Mouse (Mus musculus): Measurements from ENCODE around the gene Smoc2.

Gene Smoc2

DNA sequence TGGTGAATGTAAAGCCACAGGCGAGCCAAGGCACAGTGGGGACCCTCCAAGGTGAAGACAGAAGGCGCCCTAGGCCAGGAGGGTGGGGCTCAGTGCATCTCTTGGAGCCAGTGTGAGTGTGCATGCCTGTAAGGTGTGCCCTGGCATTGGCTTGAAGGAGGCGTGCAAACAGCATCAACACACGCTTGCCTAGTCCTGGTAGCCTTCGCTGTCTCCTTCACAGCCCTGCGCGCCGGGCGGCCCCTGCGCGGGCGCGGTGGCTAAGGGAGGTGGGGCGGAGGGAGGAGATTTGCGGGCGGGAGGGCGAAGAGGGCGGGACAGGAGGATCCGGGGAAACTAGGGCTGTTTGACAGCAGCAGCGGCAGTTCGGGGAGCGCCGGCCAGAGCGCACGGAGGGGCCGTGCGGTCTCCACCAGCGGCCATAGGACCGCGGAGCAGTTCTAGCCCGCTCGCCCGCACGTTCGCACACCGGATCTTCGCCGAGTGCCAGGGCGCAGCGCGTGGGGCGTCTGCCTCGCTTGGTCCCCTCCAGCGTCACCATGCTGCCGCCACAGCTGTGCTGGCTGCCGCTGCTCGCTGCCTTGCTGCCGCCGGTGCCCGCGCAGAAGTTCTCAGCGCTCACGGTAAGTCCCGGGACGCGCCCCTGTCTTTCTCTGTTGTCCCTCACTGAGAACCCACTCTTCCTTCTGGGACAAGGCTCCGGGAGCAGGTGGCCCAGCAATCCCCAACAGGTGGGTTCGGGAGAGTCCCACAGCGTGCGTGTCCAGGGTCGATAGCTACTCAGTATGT lies at the start of gene Smoc2:
Gene Smoc2, plus strand, starts transcription at position 330 of the 789 bp plus-strand sequence.
- in situ Hi-C loops (cut with MboI, MseI): no loop called here

DNA sequence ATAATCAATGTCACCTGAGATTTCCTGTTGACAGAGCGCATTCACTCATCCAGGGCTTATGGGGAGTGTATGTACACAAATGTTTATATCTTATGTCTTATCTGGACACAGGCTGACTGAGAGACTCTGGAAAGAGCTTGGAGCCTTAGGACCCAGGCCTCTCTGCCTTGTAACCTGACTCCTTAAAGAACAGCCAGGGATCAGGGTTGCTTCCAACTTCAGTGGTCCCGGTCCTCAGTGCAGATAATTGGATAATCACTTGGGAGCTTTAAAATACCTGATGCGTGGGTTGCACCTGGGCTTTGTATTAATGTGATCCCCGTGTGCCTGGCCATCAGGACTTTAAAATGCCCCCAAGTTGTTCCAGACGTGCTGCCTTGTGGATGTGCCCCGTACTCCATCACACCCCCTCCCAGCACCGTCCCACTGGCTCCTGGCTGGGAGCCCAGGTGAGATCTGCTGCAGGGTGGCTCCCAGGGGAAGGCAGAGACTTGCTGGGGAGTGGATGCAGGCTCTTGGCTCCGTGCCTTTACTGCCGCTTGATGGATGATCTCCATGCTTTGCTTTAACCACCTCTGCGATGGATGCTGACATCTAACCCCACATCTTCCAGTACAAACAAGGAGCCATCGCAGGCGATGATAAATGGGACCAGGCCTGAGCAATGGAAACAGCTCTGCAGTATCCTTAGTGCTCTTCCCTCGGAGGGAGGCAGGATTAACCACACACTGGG lies 48.4 kb upstream of the Smoc2 start:
- in situ Hi-C loops (cut with MboI, MseI): no loop called here

DNA sequence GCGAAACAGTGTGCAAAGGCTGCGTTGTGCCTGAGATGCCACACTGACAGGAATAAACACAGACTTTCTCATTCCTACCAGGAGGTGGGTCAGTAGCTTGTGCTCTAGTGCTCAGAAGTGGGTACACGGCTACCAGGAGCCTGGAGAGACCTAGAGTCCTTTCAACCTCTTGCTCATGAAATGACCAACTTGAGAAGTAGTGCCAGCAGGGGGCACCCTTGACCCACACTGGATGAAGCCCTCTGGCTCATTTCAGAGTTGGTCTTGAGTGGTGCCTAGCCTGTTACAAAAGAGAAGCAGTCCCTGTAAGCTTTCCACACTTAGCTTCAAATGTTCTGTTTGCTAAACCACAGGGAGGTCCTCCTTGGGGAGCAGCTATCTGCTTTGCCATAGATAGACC lies 46.7 kb upstream of the Smoc2 start:
- in situ Hi-C loops (cut with MboI, MseI): no loop called here

DNA sequence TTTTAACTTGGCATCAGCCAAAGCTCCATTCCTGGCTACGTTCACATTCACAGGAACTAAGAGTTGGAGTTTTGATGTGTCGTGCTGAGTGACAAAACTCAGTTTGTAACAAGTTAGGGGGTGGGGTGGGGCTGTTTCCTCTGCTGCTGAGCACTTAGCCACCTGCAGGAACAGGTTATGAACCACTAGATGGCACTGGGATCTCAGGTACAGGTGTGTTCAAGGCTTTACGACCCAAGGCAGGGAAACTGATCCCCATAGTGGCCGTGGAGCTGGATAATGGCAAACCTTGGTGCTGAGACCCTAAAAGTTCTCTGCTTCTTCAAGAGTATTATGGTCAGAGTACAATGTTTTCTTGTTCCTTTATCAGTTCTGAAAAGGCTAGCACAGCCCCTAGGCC lies 45.6 kb upstream of the Smoc2 start:
- in situ Hi-C loops (cut with MboI, MseI): no loop called here

DNA sequence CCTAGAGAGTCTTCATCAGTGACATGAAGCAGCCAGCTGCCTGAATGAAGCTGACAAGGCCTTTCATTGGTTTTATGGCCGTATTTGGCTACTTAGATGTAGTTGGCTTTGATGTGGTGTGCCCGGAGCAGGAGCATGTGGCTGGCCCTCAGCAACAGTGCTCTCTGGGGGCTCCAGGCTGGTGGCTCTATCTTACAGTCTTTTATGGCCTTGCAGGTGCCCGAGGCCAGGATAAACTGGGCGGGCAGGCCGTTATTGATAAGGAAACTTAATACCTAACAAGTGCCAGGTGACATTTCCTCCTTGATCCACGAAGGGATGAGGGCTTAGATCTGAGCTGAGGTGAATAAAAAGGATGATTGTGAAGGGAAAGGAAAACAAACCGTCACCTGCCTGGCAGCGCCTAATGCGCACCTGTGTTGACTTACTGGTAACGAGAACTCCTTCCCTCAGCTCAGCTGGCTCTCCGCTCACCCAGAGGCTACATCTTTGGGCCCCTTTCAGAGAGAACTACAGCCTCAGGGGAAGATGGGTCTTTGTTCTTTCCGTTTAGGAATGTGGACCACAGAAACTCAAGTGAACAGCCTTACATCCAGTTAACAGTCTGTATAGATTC lies 44.4 kb upstream of the Smoc2 start:
- in situ Hi-C loops (cut with MboI, MseI): no loop called here

DNA sequence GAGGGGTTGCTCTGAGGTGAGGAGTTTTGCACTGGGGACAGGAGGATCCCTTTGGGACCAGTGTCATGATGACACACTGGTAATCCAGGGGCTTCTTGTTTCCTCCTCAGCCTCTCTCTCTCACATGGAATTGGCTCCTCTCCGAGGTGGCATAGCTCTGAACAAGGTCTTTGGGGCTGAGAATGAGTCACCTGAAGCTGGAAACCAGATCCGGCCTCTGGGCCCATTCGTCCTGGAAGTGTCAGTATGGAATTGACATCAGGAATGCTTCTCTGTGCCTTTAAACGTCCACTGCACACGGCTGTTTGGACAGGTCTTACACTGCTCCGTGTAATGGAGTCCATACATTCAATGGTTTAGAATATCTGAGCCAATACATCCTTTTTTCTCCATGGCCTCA lies 42.2 kb upstream of the Smoc2 start:
- in situ Hi-C loops (cut with MboI, MseI): no loop called here

DNA sequence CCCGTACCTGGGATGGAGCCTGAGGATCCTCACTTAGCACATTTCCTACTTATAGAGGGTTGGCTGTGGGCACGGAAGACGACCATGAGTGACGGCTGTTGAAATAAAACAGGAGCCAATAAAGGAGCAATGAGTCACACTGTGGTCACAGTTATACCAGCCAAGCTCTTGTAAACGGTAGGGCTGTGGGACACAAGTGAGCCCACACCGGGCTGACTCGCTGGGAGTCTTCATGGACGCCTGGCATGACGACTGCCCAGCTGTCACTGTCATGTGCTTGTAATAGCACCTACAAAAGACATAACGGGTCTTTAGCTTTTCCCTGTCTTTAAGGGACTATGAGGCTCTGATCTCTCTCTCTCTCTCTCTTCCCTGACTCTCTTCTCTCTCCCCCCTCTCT lies 39.3 kb upstream of the Smoc2 start:
- in situ Hi-C loops (cut with MboI, MseI): no loop called here

DNA sequence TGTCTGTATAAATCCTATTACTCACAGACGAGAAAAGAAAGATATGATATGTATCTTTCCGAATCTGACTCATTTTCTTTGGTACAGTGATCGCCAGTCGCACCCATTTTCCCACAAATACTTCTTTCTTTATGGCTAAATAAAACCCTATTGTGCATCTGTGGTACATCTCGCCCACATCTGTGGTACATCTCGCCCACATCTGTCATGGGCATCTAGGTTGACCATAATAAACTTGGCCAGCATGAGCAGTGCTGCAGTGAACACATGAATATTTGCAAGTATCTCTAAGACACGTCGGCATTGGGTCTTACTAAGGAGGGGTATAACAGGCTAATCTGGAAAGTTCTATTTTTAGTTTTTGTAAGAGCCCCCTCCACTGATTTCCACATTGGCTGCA lies 36.7 kb upstream of the Smoc2 start:
- in situ Hi-C loops (cut with MboI, MseI): no loop called here

DNA sequence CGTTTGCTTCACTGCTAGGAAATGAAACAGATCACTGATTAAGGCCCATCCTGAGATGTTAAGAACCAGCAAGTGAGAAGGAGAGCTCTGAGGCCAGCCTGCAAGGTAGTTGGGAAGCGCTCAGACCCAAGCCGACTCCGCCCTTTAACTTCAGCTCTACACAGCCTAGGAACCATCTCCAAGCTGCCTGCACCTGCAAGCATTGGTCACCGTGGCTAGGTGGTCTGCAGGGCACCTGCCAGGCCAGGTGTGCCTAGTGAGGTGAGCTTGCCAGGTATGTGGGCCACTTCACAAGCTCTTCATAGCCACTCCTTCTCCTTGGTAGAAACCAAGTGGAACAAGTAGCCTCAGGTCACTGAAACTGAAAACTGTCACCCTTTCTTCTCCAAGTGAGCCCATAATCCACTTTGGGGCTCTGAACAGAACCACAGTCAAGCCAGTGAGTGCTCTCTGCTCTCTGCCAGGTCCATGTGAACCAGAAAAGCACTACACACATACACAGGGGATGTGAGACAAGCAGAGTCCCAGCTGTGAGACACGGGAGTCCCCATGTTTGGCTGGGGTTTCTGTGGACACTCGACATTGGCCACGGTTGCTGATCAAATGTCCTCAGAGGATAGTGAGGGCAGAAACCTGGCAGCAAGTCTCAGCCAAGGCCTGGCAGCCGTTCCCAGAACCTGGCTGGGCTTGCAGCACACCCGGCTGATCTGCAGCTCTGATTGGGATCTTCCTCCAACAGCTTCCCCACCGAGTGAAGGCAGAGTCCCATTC lies 34.9 kb upstream of the Smoc2 start:
- in situ Hi-C loops (cut with MboI, MseI): no loop called here

DNA sequence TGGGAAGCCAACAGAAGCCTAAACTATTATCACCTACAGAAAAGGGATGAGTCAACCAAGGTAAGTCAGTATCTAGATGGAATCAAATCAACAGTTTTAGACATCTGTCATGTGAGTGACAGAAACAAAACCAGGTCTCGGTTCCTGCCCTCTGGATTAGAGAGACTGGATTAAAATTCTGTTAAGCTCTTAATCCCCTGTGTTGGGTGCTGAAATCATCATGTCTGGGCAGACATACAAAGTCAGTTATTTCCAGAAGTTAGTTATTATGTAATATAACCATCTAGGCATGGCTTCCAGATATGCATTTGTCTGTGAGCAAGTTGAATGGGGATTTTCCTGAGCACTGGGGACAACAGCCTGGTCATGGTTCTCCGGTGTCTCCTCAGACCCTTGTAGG lies 33.0 kb upstream of the Smoc2 start:
- in situ Hi-C loops (cut with MboI, MseI): no loop called here

DNA sequence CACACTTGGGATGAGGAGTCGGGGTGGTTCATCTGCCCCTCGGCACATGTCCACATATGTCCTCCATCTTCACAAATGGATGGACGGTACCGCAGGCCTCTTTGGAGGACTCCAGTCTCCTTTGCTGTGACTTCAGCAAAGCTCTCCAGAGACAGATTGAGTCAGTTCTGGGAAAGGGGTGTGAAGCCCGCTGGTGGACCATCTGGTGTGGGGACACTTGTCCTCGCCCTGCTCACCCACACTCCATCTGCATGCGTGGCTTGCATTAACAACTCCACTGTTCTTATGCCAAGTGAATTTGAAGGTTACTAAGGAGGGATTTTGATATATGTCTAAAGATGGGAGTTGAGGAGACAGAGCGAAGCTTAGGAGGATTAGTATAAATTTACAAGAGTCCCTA lies 31.4 kb upstream of the Smoc2 start:
- in situ Hi-C loops (cut with MboI, MseI): no loop called here

DNA sequence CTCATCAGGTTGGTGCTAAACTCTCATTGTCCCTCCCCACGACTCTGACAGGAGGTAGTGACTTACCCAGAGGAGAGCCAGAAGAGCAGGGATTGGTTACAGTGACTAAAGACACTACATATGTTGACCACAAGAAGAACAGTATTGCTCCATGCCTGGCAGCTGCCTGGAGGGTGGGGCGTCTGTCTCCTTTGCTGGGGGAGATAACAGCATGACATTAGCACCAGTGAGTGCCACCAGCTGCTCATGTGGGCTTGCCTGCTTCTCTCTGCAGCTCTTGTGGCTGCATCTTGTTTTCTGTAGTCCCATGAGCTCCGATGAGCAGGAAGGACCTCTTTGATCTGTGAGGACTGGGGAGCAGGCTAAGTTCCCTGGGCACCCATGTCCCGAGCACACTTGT lies 29.7 kb upstream of the Smoc2 start:
- in situ Hi-C loops (cut with MboI, MseI): no loop called here

DNA sequence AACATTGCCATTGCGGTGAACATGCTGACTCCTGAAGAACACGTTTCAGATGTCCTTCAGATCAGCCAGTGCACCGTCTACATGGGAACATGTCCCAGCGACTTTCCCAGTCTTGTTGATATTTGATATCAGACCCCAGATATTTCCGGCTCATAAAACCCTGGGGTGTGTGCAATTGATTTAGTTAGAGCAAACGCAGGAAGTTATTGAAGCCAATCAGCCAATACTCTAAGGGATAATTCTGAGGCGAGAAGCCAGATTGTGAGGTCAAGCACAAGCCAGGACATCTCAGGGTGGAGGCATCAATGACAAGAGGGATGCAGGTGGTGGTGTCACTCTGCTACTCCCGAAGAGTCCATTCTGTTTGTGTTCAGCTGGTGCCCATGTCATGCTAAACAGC lies 28.9 kb upstream of the Smoc2 start:
- in situ Hi-C loops (cut with MboI, MseI): no loop called here

DNA sequence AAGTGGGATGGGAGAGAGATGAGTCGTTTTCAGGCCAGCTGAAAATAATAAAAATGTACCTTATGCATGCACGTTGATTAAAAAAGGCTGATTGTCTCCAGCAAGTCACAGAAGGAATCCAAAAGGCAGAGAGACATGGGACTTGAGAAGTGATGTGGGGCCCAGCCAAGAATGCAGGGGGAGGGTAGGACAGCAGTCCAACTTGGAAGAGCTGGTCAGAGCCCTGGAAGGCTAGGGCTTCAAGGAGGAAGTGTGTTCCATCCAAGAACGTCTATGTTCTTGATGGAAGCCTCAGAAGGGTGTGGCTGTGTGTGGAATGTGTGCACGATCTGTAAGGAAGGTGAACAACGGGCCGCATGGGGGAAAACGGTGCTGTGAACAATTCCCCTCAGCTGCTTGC lies 26.9 kb upstream of the Smoc2 start:
- in situ Hi-C loops (cut with MboI, MseI): no loop called here

DNA sequence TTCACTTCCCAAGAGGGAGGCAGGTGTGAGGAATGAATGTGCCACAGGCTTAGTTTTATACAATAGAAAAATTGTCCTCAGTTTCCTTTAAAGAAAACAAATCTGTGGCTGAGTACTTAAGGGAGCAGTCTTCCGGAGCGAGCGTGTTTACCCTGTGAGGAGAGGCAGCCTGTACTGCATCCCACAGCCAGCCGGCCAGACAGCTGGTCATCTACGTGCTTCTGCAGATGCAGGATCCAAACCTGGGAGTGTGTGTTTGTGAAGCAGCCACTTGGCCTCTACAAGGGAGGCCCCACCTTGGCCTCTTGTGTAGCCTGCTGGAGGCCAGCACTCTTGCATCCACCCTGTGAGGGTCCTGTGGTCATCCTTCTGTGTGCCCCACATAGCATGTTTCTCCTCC lies 24.7 kb upstream of the Smoc2 start:
- in situ Hi-C loops (cut with MboI, MseI): no loop called here

DNA sequence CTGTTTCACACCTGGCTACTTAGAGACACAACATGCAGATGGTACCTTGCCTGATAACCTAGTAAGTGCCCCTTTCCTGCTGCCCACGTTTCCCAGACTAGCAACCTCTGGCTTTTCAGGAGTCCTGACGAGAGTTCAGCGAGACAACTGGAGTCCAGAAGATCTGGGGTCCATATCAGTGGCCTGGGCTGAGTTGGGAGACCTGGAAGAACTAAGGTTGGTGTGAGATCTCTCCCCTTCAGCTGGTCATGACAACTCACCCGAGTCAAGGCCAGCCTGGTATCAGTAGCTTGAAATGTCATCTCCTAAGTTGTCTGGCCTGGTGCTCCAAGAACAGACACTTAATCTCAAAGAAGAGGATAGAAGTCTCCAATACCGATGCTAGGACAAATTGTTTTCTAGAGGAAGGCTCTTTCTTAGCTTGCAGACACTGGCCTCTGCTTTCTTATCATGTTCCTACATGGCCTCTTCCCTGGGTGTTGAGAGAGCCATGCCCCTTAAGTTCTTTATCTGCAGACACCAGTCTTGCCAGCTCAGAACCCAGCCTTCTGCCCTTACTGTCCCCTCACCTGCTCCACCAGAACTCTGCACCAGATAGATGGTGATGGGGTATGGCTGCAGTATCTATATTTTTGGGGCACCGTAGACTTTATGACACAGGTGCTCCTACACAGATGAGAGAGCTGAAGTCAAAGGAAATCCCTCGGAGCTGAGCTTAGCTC lies 21.3 kb upstream of the Smoc2 start:
- in situ Hi-C loops (cut with MboI, MseI): no loop called here

DNA sequence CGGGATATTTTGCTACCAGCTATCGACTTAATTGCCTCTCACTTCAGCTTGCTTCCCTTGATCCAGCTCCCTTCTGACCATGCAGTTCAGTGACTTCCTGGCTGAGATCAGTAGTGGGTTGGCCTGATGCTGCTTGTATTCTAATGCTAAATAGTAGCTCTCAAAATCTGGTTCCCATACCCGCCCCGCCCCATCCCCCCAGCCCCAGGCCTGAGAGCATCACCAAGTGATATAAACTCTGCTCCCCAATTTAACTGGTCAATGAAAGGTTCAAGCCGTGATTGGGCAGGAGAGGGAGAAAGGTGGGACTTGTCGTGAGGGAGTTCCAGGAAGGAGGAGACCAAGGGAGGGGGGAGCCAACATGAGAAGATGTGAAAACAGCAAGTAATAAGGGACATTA lies 20.4 kb upstream of the Smoc2 start:
- in situ Hi-C loops (cut with MboI, MseI): no loop called here

DNA sequence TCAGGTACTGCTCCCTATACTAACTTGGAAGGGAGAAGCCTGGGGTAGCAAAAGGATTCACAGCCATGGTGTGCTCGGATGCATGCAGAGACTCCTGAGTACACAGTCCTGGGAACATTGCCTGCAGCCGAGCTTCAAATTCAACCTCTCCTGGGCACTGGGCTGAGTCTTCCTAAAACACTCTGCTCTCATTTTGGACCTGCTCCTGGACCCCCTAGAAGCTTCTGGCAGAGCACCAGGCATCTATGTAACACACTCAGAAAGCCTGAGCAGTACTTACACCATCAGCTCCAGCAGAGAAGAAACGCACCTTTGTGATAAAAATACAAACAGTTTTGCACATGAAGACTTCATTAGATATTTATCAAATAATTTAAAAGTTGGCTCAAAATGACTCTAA lies 18.3 kb upstream of the Smoc2 start:
- in situ Hi-C loops (cut with MboI, MseI): no loop called here

DNA sequence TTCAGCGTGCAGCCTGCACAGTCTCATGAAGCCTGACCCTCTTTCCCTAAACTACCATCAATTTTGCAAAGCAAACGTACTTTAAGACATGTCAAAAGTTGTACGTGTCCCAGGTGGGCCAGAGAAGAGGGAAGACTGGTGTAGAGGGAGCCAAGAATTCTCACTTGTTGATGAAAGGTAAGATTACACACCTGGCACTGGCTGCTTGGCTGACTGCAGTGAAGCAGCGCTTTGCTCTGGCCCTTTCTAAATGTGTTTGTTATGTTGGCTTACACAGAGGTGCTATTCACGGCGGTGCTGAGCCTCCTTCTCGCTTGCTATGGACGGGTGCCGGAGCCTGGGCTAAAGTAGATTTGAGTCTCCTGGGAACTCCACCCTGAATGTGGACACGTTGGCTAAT lies 17.1 kb upstream of the Smoc2 start:
- in situ Hi-C loops (cut with MboI, MseI): no loop called here

DNA sequence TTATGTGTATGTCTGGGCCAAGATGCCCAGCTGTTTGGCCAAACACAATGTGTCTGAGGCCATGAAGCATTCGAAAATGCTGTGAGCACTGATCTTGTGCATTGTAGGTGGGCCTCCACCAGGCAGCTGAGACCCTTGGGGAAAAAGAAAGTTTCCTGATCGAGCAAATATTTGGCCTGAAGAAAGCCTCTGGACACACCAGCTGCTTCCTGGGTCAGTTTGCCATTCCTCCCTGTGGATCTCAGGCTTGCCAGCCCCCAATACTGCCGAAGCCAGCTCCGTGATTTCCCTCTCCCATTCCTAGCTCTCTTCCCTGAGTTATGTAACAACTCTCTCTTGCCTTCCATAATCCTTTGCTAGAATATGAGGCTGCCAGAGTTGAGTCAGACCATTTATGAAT lies 11.3 kb upstream of the Smoc2 start:
- in situ Hi-C loops (cut with MboI, MseI): no loop called here

DNA sequence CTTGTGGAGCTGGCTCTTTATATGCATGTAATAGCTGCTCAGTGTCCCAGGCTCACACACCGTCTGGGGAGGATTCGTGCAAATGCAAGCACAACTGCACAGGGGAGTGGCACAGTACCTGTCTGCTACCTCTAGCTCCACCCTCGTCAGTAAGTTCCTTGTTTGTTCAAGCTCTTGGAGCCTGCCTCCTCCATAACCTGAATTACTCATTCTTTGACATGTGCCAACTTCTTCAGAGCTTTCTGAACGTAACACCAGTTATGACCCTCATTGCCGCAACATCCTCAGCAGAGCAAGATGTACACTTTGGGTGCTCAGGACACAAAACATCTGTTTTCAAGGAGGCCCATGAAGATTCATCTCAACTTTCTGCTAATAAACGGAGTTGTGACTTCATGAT lies 5.9 kb upstream of the Smoc2 start:
- in situ Hi-C loops (cut with MboI, MseI): no loop called here

DNA sequence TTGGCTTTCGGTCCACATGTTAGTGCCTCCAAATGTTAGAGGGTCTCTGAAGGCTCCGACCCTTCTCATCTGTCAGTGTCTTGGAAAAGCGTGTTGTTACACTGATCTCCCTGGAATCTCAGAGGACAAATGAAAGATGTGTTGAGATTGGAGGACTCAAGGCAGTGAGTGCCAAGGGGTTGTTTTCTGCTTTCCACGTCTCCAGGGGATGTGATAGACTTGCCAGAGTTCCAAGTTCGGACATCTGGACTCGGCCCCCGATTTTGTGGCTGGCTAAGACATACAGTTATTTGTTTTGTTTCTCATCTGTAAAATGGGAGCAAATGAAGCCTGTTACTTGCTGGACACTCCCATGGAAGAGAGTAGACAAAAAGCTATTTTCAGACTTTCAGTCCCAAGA lies 2.0 kb upstream of the Smoc2 start:
- in situ Hi-C loops (cut with MboI, MseI): no loop called here
